Mouse (Mus musculus) brain, embryonic 14.5 days (tissue): Measurements from ENCODE around the gene Suclg1.

Experiments
- CTCF ChIP-seq: fragments of 200-500 bp; IDR thresholded peaks from 2 replicates; pipeline ENCODE4 v1.5.1; 2012; ENCODE audit warnings: inconsistent platforms, mild to moderate bottlenecking, moderate library complexity, borderline replicate concordance; ENCODE audit not compliant: insufficient read depth, insufficient read length; ENCODE audit errors: extremely low read depth
- POLR2A ChIP-seq: fragments of 200-500 bp; IDR thresholded peaks from 2 replicates; pipeline ENCODE4 v1.6.1; 2012; ENCODE audit warnings: mild to moderate bottlenecking, inconsistent platforms, borderline replicate concordance; ENCODE audit not compliant: poor library complexity, insufficient read depth, insufficient read length, severe bottlenecking; ENCODE audit errors: extremely low read depth

DNA sequence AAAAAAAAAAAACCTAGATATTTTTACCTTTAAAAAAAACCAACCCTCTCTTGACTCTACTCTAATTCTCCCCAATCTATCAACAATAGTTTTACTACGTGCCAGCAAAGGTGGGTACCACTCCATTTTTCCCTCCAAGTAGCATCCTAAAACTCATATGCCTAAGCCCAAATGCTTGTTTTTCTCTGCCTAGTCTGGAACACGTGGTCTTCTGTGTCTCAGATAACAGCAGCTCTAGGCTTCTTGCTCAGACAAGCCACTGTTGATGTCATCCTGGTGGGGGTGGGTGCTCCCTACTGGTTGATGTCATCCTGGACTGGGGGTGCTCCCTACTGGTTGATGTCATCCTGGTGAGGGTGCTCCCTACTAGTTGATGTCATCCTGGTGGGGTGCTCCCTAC, 44.5 kb upstream of the Suclg1 start:
- no peak for TF ChIP-seq CTCF
- TF ChIP-seq POLR2A: no peak
